25 mouse cellular contexts compared by ENCODE assay signal in genomic region chr6:51212216-51212615, GRCm38 (mm10).
A peak's percentile ranks its signal among the peaks of the same experiment; 100 is the strongest.
DNase-seq lines count a peak whose midpoint lies in the region; ATAC-seq and TF ChIP-seq lines count a peak whose summit lies in the region.
"Had no signal": no experiment of that assay in that cellular context is flagged by ENCODE, and none has a peak within 500 bp of the region (broad histone marks: within the 10 kb centered on the region; RNA-seq: fewer than 3 reads in every experiment).

No protein-coding gene starts in this region.

- H3K9me3 ChIP-seq in heart, embryonic 14.5 days (ENCODE audit: control insufficient read depth, low read length) = no peaks in the 10 kb centered on the region
- H3K9me3 ChIP-seq in heart, postnatal 0 days (replicated peaks; ENCODE audit: control insufficient read depth, low read length) = no peaks in the 10 kb centered on the region
- H3K9me3 ChIP-seq: embryonic facial prominence, embryonic 10.5 days; embryonic facial prominence, embryonic 13.5 days; forebrain, embryonic 12.5 days; forebrain, embryonic 15.5 days; hindbrain, embryonic 12.5 days; hindbrain, embryonic 15.5 days had no signal

- WGBS in heart, adult 2 months = 90% methylated on average over 8 of the region's 8 CpGs
- WGBS in heart, embryonic 14.5 days = 89% methylated on average over 8 of the region's 8 CpGs
- WGBS in heart, postnatal 0 days = 87% methylated on average over 8 of the region's 8 CpGs

- H3K4me1 ChIP-seq in heart, adult 2 months (ENCODE audit: control insufficient read depth, insufficient read depth, low read length) = peaks cover 1% of the 10 kb centered on the region; the same call in 1 of the 2 replicates
- H3K4me1 ChIP-seq in heart, embryonic 14.5 days (ENCODE audit: control insufficient read depth in 2 of 2, insufficient read depth in 2 of 2, low read length in 2 of 2) = peaks cover 22 to 38% of the 10 kb centered on the region in 2 experiments
- peaks cover 24% of the 10 kb centered on the region for H3K4me1 ChIP-seq in heart, postnatal 0 days (ENCODE audit: control insufficient read depth, insufficient read depth)

- no peak for TF ChIP-seq EP300 in heart, adult 2 months (IDR thresholded peaks at IDR 0.05; ENCODE audit: insufficient read depth, low read depth, low read length)
- TF ChIP-seq EP300 in heart, postnatal 0 days (IDR thresholded peaks at IDR 0.05; ENCODE audit: low read depth) = no peak

- no peaks in the 10 kb centered on the region for H3K79me2 ChIP-seq in heart, adult 2 months (replicated peaks; ENCODE audit: control insufficient read depth, insufficient read depth, low read length)

- no peak overlapping the region for H3K9ac ChIP-seq in heart, adult 2 months (ENCODE audit: low read depth, low read length)
- peak overlapping the region; percentile 5; the same call in 1 of the 2 replicates for H3K9ac ChIP-seq in heart, embryonic 14.5 days (ENCODE audit: low read length)
- no peak overlapping the region for H3K9ac ChIP-seq in heart, postnatal 0 days (replicated peaks; ENCODE audit: low read depth, low read length)
- H3K9ac ChIP-seq: embryonic facial prominence, embryonic 13.5 days; forebrain, embryonic 12.5 days; forebrain, embryonic 15.5 days; hindbrain, embryonic 12.5 days; hindbrain, embryonic 15.5 days had no signal

- TF ChIP-seq CTCF in heart, adult 2 months (IDR thresholded peaks at IDR 0.05) = no peak
- no peak for TF ChIP-seq CTCF in heart, postnatal 0 days (IDR thresholded peaks at IDR 0.05; ENCODE audit: low read depth)

- H3K4me2 ChIP-seq in heart, embryonic 14.5 days (ENCODE audit: low read length) = no peak overlapping the region
- no peak overlapping the region for H3K4me2 ChIP-seq in heart, postnatal 0 days (ENCODE audit: low read depth, low read length)
- H3K4me2 ChIP-seq: forebrain, embryonic 12.5 days; forebrain, embryonic 15.5 days; heart, embryonic 11.5 days; hindbrain, embryonic 12.5 days; hindbrain, embryonic 15.5 days had no signal

- no peaks in the 10 kb centered on the region for H3K36me3 ChIP-seq in heart, adult 2 months (ENCODE audit: control insufficient read depth, insufficient read depth, low read length)
- H3K36me3 ChIP-seq in heart, embryonic 14.5 days (ENCODE audit: control insufficient read depth, insufficient read depth, low read length) = no peaks in the 10 kb centered on the region
- no peaks in the 10 kb centered on the region for H3K36me3 ChIP-seq in heart, postnatal 0 days (replicated peaks; ENCODE audit: control insufficient read depth, insufficient read depth, low read length)
- H3K36me3 ChIP-seq: embryonic facial prominence, embryonic 10.5 days; embryonic facial prominence, embryonic 13.5 days; forebrain, embryonic 12.5 days; forebrain, embryonic 15.5 days; hindbrain, embryonic 12.5 days; hindbrain, embryonic 15.5 days had no signal

- no peak for TF ChIP-seq POLR2A in heart, adult 2 months (IDR thresholded peaks at IDR 0.05; ENCODE audit: insufficient read depth, low read depth, low read length)

- no peaks in the 10 kb centered on the region; the same call in 1 of the 2 replicates for H3K27me3 ChIP-seq in heart, adult 2 months (ENCODE audit: control insufficient read depth, insufficient read depth, low read length)
- H3K27me3 ChIP-seq in heart, embryonic 14.5 days (ENCODE audit: control insufficient read depth, insufficient read depth, low read length) = peaks cover 7% of the 10 kb centered on the region
- H3K27me3 ChIP-seq in heart, postnatal 0 days (ENCODE audit: control insufficient read depth, insufficient read depth, low read length) = peaks cover 10% of the 10 kb centered on the region; the same call in 1 of the 2 replicates
- H3K27me3 ChIP-seq: forebrain, embryonic 15.5 days; hindbrain, embryonic 15.5 days had no signal

- no peak for ATAC-seq in heart, embryonic 14.5 days (ENCODE audit: insufficient number of reproducible peaks, insufficient read depth, low FRiP score, low read depth)
- ATAC-seq in heart, postnatal 0 days (ENCODE audit: insufficient read depth, low read depth) = no peak
- ATAC-seq: activated CD4-positive, CD25-positive, alpha-beta regulatory T cell, adult 4 months; forebrain, embryonic 15.5 days; intestine, postnatal 0 days had no signal

- H3K27ac ChIP-seq in heart, adult 2 months = no peak overlapping the region
- 0 out of 4 replicates have a peak overlapping the region, but pooled peaks of 1 of the 2 experiments have one; percentile 21 for H3K27ac ChIP-seq in heart, embryonic 14.5 days (replicated peaks in 1 of 2; ENCODE audit: control insufficient read depth in 1 of 2, insufficient read depth in 1 of 2, low read depth in 2 of 2, low read length in 2 of 2)
- peak overlapping the region; percentile 75; the same call in 1 of the 2 replicates for H3K27ac ChIP-seq in heart, postnatal 0 days (ENCODE audit: low read depth)
- H3K27ac ChIP-seq: forebrain, embryonic 12.5 days; forebrain, embryonic 15.5 days; hindbrain, embryonic 12.5 days; hindbrain, embryonic 15.5 days had no signal

- DNase-seq in heart, adult 11 months = peak; percentile 80
- no peak for DNase-seq in heart, adult 2 months
- no peak for DNase-seq in heart, adult 9 months (ENCODE audit: low spot score in 2 of 2)
- no peak for DNase-seq in heart, postnatal 0 days (ENCODE audit: low spot score)
- DNase-seq in heart, postnatal 14 days = no peak
- DNase-seq in right cerebral cortex, postnatal 25 days = peak; percentile 1
- DNase-seq in right cerebral cortex, adult 18-20 months = no peak
- DNase-seq: adrenal gland, adult 8-10 months; adrenal gland, postnatal 25 days; cerebellum, adult 11-12 months; cerebellum, adult 8-10 months; cerebellum, postnatal 10 days; cerebellum, postnatal 36 days; gastrocnemius, postnatal 25 days had no signal

- intact Hi-C loops in heart, adult 2 months (cut with DNase I) = loop anchor here (10.0 kb wide), 1 partner anchor 123 kb away; no protein-coding TSS in a partner anchor
- intact Hi-C loops in heart, postnatal 14 days (cut with DNase I) = loop anchor here (5.0 kb wide), 1 partner anchor 170 kb away; no protein-coding TSS in a partner anchor

- no peak overlapping the region for H3K4me3 ChIP-seq in heart, adult 2 months
- no peak overlapping the region for H3K4me3 ChIP-seq in heart, embryonic 14.5 days (ENCODE audit: control insufficient read depth in 1 of 2, insufficient read depth in 1 of 2, low read depth in 1 of 2, low read length in 2 of 2)
- no peak overlapping the region for H3K4me3 ChIP-seq in heart, postnatal 0 days (ENCODE audit: low read depth, low read length)
- H3K4me3 ChIP-seq: embryonic facial prominence, embryonic 10.5 days; embryonic facial prominence, embryonic 13.5 days; erythroblast, embryonic 14.5 days; forebrain, embryonic 12.5 days; forebrain, embryonic 15.5 days; hindbrain, embryonic 12.5 days; hindbrain, embryonic 15.5 days had no signal

Comparison
In these comparisons a context has a peak if more than half of its experiments do, and no peak if none do; other contexts are left out.
1. DNase-seq: peak in heart, adult 11 months (single experiment) and right cerebral cortex, postnatal 25 days (single experiment); none in heart, adult 2 months (0 of 2), heart, adult 9 months (0 of 2), heart, postnatal 0 days (single experiment), heart, postnatal 14 days (0 of 2) and right cerebral cortex, adult 18-20 months (single experiment).